Mouse (Mus musculus): ENCODE data around the gene Vav3. TPM values are rescaled to one million over a fixed set of nuclear protein-coding genes. Genes with fewer than 3 reads are reported as not detected.

The Vav3 gene
- polyA plus RNA-seq, 1 experiment from 2014 or later = 19.9 TPM

DNA sequence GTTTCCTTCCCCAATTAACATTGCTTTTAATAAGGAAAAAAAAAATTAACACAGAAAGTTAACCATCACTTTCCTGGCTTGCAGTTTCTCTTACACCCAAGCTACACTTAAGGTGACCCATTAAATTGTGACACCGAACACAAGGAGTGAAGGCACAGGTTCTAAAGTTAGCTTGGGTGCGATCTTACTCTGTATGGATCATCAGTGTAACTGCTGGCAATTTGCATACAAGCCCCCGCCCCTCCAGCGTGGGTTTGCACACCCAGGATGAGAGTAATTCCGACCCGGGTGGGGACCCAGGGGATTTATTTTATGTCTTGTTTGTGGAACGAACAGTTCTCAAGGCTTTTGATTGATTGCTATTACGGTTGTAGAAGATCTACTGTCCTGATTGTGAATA lies 186.2 kb downstream of the Vav3 start:
- peaks cover 3% of the 10 kb centered on the region; the same call in 1 of the 2 replicates for H3K4me1 ChIP-seq (replicated peaks)
- H3K4me3 ChIP-seq = no peak overlapping the region
- H3K27ac ChIP-seq (replicated peaks) = no peak overlapping the region
- H3K36me3 ChIP-seq = peaks cover 6% of the 10 kb centered on the region; the same call in 1 of the 2 replicates
- 50% methylated on average over 8 of the region's 8 CpGs for WGBS
- H3K9me3 ChIP-seq = no peaks in the 10 kb centered on the region
- ATAC-seq (ENCODE audit: low read depth) = no peak
- H3K4me2 ChIP-seq = no peak overlapping the region
- no peak overlapping the region for H3K9ac ChIP-seq
- H3K27me3 ChIP-seq = no peaks in the 10 kb centered on the region

DNA sequence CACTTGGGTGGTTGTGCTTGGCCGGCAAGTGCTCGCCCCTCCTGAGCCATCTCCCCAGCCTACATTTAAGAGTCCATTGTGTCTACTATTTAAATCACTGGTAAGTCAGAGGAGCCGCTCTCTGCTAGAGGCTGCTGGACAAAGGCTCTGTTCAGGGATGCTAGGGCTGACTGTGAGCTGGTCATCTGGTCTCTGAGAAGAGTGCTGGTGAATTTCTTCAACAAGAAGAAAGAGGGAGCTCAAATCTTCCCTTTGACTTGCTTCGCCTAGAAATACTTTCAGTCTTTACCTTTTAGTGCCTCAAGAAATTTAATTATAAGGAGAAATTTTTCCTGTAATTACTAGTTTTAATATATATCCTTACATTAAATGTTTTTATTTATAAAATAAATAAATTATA lies 188.2 kb downstream of the Vav3 start:
- Histone ChIP-seq H3K9ac (no peak overlapping the region), H3K4me2 (no peak overlapping the region), H3K27me3 (no peaks in the 10 kb centered on the region), H3K9me3 (no peaks in the 10 kb centered on the region), H3K4me1 (replicated peaks) (peaks cover 3% of the 10 kb centered on the region; the same call in 1 of the 2 replicates), H3K36me3 (no peaks in the 10 kb centered on the region), H3K27ac (replicated peaks) (no peak overlapping the region), H3K4me3 (no peak overlapping the region)
- 49% methylated on average over 4 of the region's 4 CpGs for whole genome bisulfite sequencing
- no peak for ATAC-seq (ENCODE audit: low read depth)

DNA sequence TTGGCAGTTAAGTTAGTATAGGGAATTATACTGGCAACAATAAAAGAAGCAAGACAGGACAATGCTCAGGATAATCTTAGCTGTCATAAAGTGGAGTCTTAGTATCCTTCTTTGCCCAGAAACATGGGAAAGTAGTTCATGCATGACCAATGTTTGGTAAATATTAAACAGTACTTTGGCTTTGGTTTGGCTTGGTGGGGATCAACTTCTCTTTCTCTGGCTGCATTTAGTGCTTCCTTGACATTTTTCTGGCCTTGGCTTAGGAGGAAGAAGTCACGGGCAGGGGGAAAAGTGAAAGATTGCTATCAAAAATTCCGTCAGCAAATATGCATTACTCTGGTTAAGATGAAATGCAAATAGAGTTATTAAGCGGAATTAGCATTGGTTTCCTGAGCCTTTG lies 197.2 kb downstream of the Vav3 start:
- no peak for ATAC-seq (ENCODE audit: low read depth)
- Histone ChIP-seq H3K36me3 (no peaks in the 10 kb centered on the region), H3K4me1 (replicated peaks) (no peaks in the 10 kb centered on the region), H3K27me3 (no peaks in the 10 kb centered on the region), H3K9me3 (no peaks in the 10 kb centered on the region), H3K9ac (no peak overlapping the region), H3K27ac (replicated peaks) (no peak overlapping the region), H3K4me2 (no peak overlapping the region), H3K4me3 (no peak overlapping the region)
- 85% methylated on average over 3 of the region's 3 CpGs for WGBS

DNA sequence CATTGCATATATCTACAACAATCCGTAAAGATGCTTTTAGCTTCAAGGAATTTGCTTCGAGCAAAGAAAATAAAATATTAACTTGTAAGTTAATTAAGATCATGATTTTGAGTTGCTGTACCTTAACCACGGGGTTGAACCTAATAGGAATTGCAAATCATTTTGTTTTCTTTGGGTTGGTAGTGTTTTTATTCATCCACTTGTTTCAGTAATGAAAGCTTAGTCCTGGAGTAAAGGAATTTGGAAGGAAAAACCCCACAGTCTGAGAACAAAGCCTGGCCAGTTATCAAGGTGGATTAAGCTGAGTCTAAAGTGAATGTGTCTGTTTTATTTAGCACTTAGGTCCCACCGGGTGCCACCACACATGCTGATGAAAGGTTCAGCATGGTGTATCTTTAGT lies 199.6 kb downstream of the Vav3 start:
- Histone ChIP-seq H3K9me3 (no peaks in the 10 kb centered on the region), H3K4me1 (replicated peaks) (0 out of 2 replicates have a peak, but pooled peaks cover 4% of the 10 kb centered on the region), H3K36me3 (no peaks in the 10 kb centered on the region), H3K4me2 (no peak overlapping the region), H3K9ac (no peak overlapping the region), H3K27me3 (no peaks in the 10 kb centered on the region), H3K27ac (replicated peaks) (no peak overlapping the region), H3K4me3 (no peak overlapping the region)
- ATAC-seq (ENCODE audit: low read depth) = no peak
- WGBS = 58% methylated on average over 4 of the region's 4 CpGs

DNA sequence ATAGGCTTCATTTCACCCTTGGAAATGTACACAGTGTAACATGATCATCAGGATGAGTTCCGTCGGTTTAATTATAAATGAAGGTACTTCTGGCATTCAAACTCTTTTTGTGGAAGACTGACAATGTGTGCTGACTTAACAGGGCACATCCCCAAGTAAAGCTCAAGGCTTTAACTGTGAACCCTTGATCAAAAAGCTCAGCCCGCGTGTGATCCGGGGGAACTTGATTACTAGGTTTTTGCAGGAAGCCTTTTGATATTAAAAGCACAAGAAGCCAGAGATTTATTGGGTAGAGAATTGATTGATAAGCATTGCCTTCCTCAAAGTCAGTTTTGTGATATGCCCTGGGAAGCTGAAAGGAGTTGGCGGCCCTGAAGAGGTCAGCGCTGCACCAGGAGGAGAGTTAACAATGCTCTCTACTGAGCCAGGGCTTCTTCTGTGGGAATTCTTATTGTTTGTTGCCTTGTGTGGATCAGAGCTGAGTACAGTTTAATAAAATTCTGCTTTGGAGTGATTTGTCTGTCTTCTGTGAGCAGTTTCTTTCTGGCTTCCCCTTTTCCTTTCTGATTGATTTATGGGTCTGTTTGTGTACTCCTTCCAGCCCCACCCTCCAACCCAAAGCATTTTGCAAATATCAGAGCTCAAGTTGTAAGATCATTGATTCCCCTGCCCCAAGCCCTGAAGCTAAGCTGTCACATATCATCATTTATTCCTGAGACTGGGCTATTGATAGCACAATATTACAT lies 204.2 kb downstream of the Vav3 start:
- no peaks in the 10 kb centered on the region for H3K36me3 ChIP-seq
- H3K9me3 ChIP-seq = no peaks in the 10 kb centered on the region
- 48% methylated on average over 7 of the region's 7 CpGs for WGBS
- no peak for ATAC-seq (ENCODE audit: low read depth)
- 0 out of 2 replicates have a peak, but pooled peaks cover 4% of the 10 kb centered on the region for H3K4me1 ChIP-seq (replicated peaks)
- H3K27me3 ChIP-seq = no peaks in the 10 kb centered on the region
- no peak overlapping the region for H3K4me2 ChIP-seq
- no peak overlapping the region for H3K27ac ChIP-seq (replicated peaks)
- no peak overlapping the region for H3K9ac ChIP-seq
- no peak overlapping the region for H3K4me3 ChIP-seq

DNA sequence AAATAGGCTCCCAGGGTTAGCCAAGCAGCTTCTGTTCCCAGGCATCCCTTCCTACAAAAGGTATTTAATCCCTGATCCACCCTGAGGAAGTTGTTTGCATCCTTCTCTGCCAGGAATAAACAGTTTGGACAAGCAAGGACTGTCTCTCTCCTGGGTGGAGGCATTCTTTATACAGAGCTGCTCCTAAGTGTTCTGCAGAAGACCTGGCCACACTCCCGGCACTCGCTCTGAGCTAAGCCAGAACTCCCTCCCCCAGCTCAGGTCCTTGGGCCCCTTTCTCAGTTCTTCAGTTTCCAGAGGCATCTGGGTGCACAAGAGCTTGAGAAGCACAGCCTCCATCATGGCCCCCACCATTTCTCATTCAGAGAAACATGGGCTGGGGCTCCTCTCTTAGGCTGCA lies 216.9 kb downstream of the Vav3 start:
- no peak for ATAC-seq (ENCODE audit: low read depth)
- H3K27me3 ChIP-seq = no peaks in the 10 kb centered on the region
- no peaks in the 10 kb centered on the region for H3K36me3 ChIP-seq
- no peak overlapping the region for H3K27ac ChIP-seq (replicated peaks)
- WGBS = 75% methylated on average over 2 of the region's 2 CpGs
- H3K9me3 ChIP-seq = no peaks in the 10 kb centered on the region
- H3K4me2 ChIP-seq = no peak overlapping the region
- H3K4me1 ChIP-seq (replicated peaks) = peaks cover 8% of the 10 kb centered on the region
- H3K4me3 ChIP-seq = no peak overlapping the region
- no peak overlapping the region for H3K9ac ChIP-seq

DNA sequence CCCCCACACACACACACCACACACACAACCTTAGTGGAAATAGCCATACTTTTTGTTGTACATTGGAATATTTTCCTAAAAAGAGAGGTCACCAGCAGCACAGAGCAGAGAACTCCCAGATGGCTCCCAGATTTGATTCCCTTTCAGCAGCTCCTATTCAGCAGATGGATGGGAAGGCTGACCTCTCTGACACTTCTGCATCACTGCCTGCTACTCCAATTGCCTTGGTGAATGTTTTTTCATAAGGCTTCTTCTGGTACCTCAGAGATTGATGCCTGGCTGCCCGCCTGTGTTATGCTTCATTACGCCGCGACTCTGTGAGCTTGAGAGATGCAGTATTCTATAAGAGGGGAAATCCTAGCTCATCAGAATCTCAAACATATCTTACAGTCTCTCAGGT lies 220.8 kb downstream of the Vav3 start:
- H3K36me3 ChIP-seq = no peaks in the 10 kb centered on the region
- H3K9me3 ChIP-seq = no peaks in the 10 kb centered on the region
- no peak overlapping the region for H3K4me2 ChIP-seq
- H3K27me3 ChIP-seq = no peaks in the 10 kb centered on the region
- no peak overlapping the region for H3K4me3 ChIP-seq
- H3K27ac ChIP-seq (replicated peaks) = no peak overlapping the region
- ATAC-seq (ENCODE audit: low read depth) = peak; percentile 59
- H3K4me1 ChIP-seq (replicated peaks) = peaks cover 8% of the 10 kb centered on the region
- no peak overlapping the region for H3K9ac ChIP-seq
- 15% methylated on average over 4 of the region's 4 CpGs for WGBS

DNA sequence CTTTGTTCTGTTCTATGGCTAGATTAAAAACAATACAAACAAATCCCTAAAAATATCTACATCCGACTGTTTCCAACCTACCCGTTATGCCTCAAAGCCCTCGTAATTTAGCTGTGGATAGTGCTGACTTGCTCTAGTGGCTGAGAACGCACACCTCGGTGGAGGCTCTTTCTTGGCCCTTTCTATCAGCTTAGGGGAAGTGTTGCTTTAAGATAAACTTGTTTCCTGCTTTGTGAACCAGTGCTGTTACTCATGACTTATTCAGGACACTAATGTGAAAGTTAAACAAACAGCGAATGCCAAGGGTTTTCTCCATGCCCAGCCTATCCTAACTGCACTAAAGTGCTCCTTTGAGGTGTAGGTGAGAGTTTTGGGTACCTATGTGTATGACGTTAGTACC lies 221.3 kb downstream of the Vav3 start:
- H3K4me2 ChIP-seq = no peak overlapping the region
- no peak for ATAC-seq (ENCODE audit: low read depth)
- H3K27ac ChIP-seq (replicated peaks) = no peak overlapping the region
- H3K36me3 ChIP-seq = no peaks in the 10 kb centered on the region
- peaks cover 8% of the 10 kb centered on the region for H3K4me1 ChIP-seq (replicated peaks)
- H3K9ac ChIP-seq = no peak overlapping the region
- 54% methylated on average over 7 of the region's 7 CpGs for WGBS
- H3K9me3 ChIP-seq = no peaks in the 10 kb centered on the region
- H3K27me3 ChIP-seq = no peaks in the 10 kb centered on the region
- no peak overlapping the region for H3K4me3 ChIP-seq

DNA sequence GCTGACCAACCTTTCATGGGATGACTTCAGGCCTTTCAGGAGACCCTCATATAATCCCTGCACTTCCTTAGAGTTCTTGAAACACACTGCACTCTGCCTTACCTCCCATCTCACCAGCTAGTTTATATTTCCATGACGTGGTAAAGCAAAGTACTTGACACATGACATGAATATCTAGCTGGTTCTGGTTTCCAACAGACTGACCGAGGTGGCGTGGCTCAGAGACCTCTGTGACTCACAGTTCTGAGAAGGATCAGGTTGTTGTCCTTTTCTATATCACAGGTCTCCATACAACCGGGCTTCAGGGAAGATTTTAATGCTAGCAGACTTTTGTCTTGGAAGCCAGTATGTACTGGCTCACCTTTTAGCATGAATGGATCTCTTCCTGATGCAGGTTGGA lies 221.8 kb downstream of the Vav3 start:
- 91% methylated on average over 4 of the region's 4 CpGs for WGBS
- ATAC-seq (ENCODE audit: low read depth) = no peak
- H3K36me3 ChIP-seq = no peaks in the 10 kb centered on the region
- H3K4me1 ChIP-seq (replicated peaks) = peaks cover 8% of the 10 kb centered on the region
- no peak overlapping the region for H3K4me2 ChIP-seq
- no peak overlapping the region for H3K9ac ChIP-seq
- no peak overlapping the region for H3K4me3 ChIP-seq
- H3K9me3 ChIP-seq = no peaks in the 10 kb centered on the region
- H3K27me3 ChIP-seq = no peaks in the 10 kb centered on the region
- no peak overlapping the region for H3K27ac ChIP-seq (replicated peaks)

DNA sequence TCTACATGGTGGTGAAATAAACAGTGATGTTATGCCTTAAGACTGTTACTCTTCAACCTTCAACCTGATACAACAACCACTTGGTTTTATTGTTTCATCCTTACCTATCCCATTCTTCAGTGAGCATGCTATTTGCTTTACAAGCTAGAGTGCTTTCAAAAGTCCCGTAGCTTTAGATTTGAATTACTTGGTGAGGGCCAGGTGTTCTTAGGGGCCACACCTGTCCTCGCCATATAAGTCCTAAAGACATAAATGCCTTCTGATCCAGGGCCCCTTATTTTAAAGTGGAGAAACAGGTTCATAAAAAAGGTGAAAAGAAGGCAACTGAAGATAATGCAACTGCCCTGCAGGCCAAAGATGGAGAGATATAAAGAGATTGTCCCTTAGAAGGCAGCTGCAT lies 224.0 kb downstream of the Vav3 start:
- 93% methylated on average over 2 of the region's 2 CpGs for WGBS
- H3K27ac ChIP-seq (replicated peaks) = no peak overlapping the region
- no peak overlapping the region for H3K9ac ChIP-seq
- no peaks in the 10 kb centered on the region for H3K27me3 ChIP-seq
- H3K4me1 ChIP-seq (replicated peaks) = peaks cover 15% of the 10 kb centered on the region
- ATAC-seq (ENCODE audit: low read depth) = no peak
- no peak overlapping the region for H3K4me2 ChIP-seq
- no peak overlapping the region for H3K4me3 ChIP-seq
- no peaks in the 10 kb centered on the region for H3K9me3 ChIP-seq
- H3K36me3 ChIP-seq = no peaks in the 10 kb centered on the region

DNA sequence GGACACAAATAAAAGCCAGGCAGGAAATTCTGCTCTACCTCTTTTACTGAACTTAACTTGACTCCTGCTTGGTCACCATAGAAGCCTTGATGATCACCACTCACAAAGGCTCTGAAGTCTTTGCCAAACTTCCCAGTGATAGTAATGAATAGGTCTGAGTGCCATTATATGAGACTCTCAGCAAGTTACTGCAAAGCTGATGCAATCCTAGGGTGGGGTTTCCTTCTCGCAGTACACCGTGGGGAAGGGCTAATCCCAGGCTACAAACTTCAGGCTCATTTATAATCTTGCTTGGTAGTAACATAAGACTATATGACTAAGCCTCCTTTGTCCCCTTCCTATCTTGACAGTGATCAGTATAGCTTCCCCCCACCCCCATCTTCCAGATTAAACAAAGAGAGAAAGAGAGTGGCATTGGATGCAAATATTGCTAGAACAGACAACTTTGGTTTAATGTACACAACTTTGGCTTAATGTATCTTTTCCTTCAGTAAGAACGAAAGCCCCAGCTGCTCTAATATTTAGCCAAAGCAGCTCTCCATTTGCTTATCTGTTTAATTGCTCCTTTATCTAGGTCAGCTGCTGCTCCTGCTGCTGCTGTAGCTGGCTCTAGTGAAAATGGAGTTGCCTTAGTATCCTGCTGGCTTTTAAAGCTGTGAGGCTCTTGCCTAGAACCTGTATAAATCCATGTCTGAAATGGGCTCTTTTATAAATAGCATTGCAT lies 228.3 kb downstream of the Vav3 start:
- no peaks in the 10 kb centered on the region for H3K27me3 ChIP-seq
- ATAC-seq (ENCODE audit: low read depth) = no peak

DNA sequence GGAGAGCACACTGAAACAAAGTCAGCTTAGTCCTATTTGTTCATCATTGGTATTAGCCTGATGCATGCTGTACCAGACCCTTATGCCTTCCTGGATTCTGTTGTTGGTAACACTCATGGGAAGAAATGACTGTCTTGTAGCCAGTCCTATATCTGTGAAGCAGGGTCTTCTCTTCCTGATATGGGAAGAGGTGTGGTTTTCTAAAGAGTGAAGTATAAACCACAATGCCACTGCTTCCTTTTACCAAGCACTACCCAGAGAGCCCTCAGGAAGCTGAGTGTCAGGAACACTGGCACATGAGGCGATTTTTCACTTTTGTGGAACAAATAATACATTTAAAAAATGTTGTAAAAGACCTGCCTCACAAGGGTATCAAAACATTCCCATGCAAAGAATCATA lies 231.0 kb downstream of the Vav3 start:
- 95% methylated on average over 1 of the region's 1 CpGs for WGBS
- H3K9ac ChIP-seq = no peak overlapping the region
- no peaks in the 10 kb centered on the region for H3K36me3 ChIP-seq
- H3K27me3 ChIP-seq = no peaks in the 10 kb centered on the region
- H3K4me3 ChIP-seq = no peak overlapping the region
- no peak for ATAC-seq (ENCODE audit: low read depth)
- no peaks in the 10 kb centered on the region for H3K9me3 ChIP-seq
- peaks cover 7% of the 10 kb centered on the region; the same call in 1 of the 2 replicates for H3K4me1 ChIP-seq (replicated peaks)
- no peak overlapping the region for H3K4me2 ChIP-seq
- H3K27ac ChIP-seq (replicated peaks) = no peak overlapping the region

More for the DNA sequence above, 228.3 kb downstream of the Vav3 start:
- H3K9me3 ChIP-seq = no peaks in the 10 kb centered on the region
- WGBS = 35% methylated on average over 3 of the region's 3 CpGs
- H3K4me1 ChIP-seq (replicated peaks) = peaks cover 7% of the 10 kb centered on the region; the same call in 1 of the 2 replicates
- no peak overlapping the region for H3K27ac ChIP-seq (replicated peaks)
- H3K9ac ChIP-seq = no peak overlapping the region
- no peak overlapping the region for H3K4me3 ChIP-seq
- no peaks in the 10 kb centered on the region for H3K36me3 ChIP-seq
- no peak overlapping the region for H3K4me2 ChIP-seq
